Mouse (Mus musculus): ENCODE data around the gene Lrfn2. TPM values are rescaled to one million over a fixed set of nuclear protein-coding genes. Genes with fewer than 3 reads are reported as not detected.
A peak's percentile ranks its signal among the peaks of the same experiment; 100 is the strongest.

Lrfn2 gene
- total and polyA plus RNA-seq, 3 experiments: not detected

DNA sequence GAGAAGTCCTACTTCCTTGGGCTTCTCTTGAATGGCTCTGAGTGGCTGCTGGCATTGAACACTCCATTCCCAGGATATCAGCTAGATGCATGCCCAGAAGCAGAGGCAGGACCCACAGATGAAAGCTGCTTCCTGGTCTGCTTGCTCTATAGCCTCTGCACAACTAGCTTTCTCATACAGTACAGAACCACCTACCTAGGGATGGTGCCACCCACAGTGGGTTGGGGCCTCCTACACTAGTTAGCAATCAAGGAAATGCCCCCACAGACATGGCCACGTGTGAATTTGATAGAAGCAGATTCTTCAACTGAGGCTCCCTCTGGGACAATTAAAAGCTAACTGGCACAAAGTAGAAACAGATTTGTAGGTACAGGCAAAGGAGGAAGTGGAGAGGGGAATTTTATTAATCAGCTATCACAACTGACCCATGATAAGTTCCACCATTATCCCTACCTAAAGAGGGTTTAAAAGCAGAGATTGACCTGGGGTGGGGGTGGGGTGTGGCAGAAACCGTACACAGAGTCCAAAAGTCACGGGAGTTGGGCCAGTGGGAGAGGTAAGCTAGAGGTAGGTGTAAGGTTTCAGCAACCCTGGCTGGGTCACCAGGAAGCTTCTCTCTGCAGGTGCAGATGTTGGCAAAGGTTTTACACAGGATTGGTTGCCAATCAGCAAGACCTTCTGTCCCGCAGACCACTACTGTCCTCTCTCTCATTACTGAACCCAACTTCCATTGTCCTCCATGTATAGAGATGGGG, 26.7 kb upstream of the Lrfn2 start:
- Histone ChIP-seq H3K27me3 (ENCODE audit: control insufficient read depth in 1 of 2, insufficient read depth in 2 of 2, low read length in 2 of 2) (no peaks in the 10 kb centered on the region), H3K27ac (ENCODE audit: control insufficient read depth, low read depth, low read length) (no peak overlapping the region), H3K4me3 (ENCODE audit: control insufficient read depth in 1 of 2, insufficient read depth in 1 of 2, low read depth in 2 of 2, low read length in 2 of 2) (no peak overlapping the region), H3K9ac (ENCODE audit: control insufficient read depth, low read depth, low read length, poor library complexity, severe bottlenecking) (no peak overlapping the region), H3K9me3 (replicated peaks; ENCODE audit: insufficient read depth, low read length) (no peaks in the 10 kb centered on the region), H3K79me2 (ENCODE audit: control insufficient read depth, insufficient read depth, low read length, poor library complexity) (no peaks in the 10 kb centered on the region), H3K4me1 (ENCODE audit: control insufficient read depth in 1 of 2, insufficient read depth in 2 of 2, low read length in 2 of 2) (no peaks in the 10 kb centered on the region), H3K36me3 (ENCODE audit: control insufficient read depth in 1 of 2, insufficient read depth in 2 of 2, low read length in 2 of 2) (no peaks in the 10 kb centered on the region)
- no peak for TF ChIP-seq SMC3 (IDR thresholded peaks at IDR 0.05; ENCODE audit: low read depth, low read length)
- no peak for DNase-seq (ENCODE audit: low read depth, low spot score)

GRCm38 (mm10) chr17:48913437-48913836, 18.7 kb upstream of the Lrfn2 start:
- H3K27ac ChIP-seq (ENCODE audit: control insufficient read depth, low read depth, low read length): no peak overlapping the region
- no peaks in the 10 kb centered on the region; a peak in 1 of 4 replicates for H3K27me3 ChIP-seq (ENCODE audit: control insufficient read depth in 1 of 2, insufficient read depth in 2 of 2, low read length in 2 of 2)
- no peak overlapping the region for H3K4me3 ChIP-seq (ENCODE audit: control insufficient read depth in 1 of 2, insufficient read depth in 1 of 2, low read depth in 2 of 2, low read length in 2 of 2)
- no peaks in the 10 kb centered on the region for H3K36me3 ChIP-seq (ENCODE audit: control insufficient read depth in 1 of 2, insufficient read depth in 2 of 2, low read length in 2 of 2)
- no peaks in the 10 kb centered on the region for H3K9me3 ChIP-seq (replicated peaks; ENCODE audit: insufficient read depth, low read length)
- DNase-seq (ENCODE audit: low read depth, low spot score): peak; percentile 2
- TF ChIP-seq UBTF (IDR thresholded peaks at IDR 0.05; ENCODE audit: borderline replicate concordance, insufficient read depth, low read depth, low read length) (no peak), USF1 (IDR thresholded peaks at IDR 0.05; ENCODE audit: low read depth, low read length) (no peak), NRF1 (IDR thresholded peaks at IDR 0.05; ENCODE audit: insufficient read depth, low read depth, low read length, poor library complexity, severe bottlenecking) (no peak), POLR2A (IDR thresholded peaks at IDR 0.05; ENCODE audit: control insufficient read depth in 1 of 2, insufficient read depth in 1 of 2, low read depth in 1 of 2, low read length in 2 of 2, poor library complexity in 1 of 2) (no peak), ZC3H11A (IDR thresholded peaks at IDR 0.05; ENCODE audit: low read depth, low read length) (no peak), E2F4 (IDR thresholded peaks at IDR 0.05; ENCODE audit: borderline replicate concordance, low read depth, low read length) (no peak), ZKSCAN1 (IDR thresholded peaks at IDR 0.05; ENCODE audit: low read depth, low read length) (no peak), USF2 (IDR thresholded peaks at IDR 0.05; ENCODE audit: borderline replicate concordance in 1 of 2, insufficient read depth in 1 of 2, low read depth in 1 of 2, low read length in 2 of 2) (no peak), SMC3 (IDR thresholded peaks at IDR 0.05; ENCODE audit: low read depth, low read length) (no peak), TBP (IDR thresholded peaks at IDR 0.05; ENCODE audit: low read depth, low read length) (no peak), CHD1 (IDR thresholded peaks at IDR 0.05; ENCODE audit: low read depth, low read length) (no peak), BHLHE40 (IDR thresholded peaks at IDR 0.05; ENCODE audit: borderline replicate concordance, low read depth, low read length) (no peak), POLR2AphosphoS5 (IDR thresholded peaks at IDR 0.05; ENCODE audit: borderline replicate concordance, low read depth, low read length) (no peak)
- H3K79me2 ChIP-seq (ENCODE audit: control insufficient read depth, insufficient read depth, low read length, poor library complexity): no peaks in the 10 kb centered on the region
- H3K9ac ChIP-seq (ENCODE audit: control insufficient read depth, low read depth, low read length, poor library complexity, severe bottlenecking): no peak overlapping the region
- no peaks in the 10 kb centered on the region for H3K4me1 ChIP-seq (ENCODE audit: control insufficient read depth in 1 of 2, insufficient read depth in 2 of 2, low read length in 2 of 2)
